Mouse (Mus musculus) B cell, adult 2 months (primary cell): ENCODE results near the gene Cdk8.
"Not testable (repeated sequence)": the region's sequence is repeated elsewhere in the genome, so short reads cannot be mapped to it uniquely, and the experiment has no call there.

Source experiments
- DNase-seq, 2 experiments: peaks; one replicate each; pipeline ENCODE4 v3.0.0; 2022

The Cdk8 gene

GRCm38 (mm10) chr5:146230864-146231654 lies at the start of gene Cdk8:
TSS of gene Cdk8 (plus strand) at chr5:146231230.
- peak; percentile 83 to 84 for DNase-seq

GRCm38 (mm10) chr5:146185204-146185603 lies 45.8 kb upstream of the Cdk8 start, which contains the start of gene 1700001J03Rik:
TSS of gene 1700001J03Rik (minus strand) at chr5:146185304.
- DNase-seq, result not testable (repeated sequence)

- DNase-seq, result peak; percentile 67 to 69
Observed at GRCm38 (mm10) chr5:146187441-146187840, 43.6 kb upstream of the Cdk8 start.

- DNase-seq, result no peak
Observed at GRCm38 (mm10) chr5:146188144-146188543, 42.9 kb upstream of the Cdk8 start.

GRCm38 (mm10) chr5:146188712-146189111 lies 42.3 kb upstream of the Cdk8 start:
- DNase-seq, result no peak

- no peak for DNase-seq
Observed at GRCm38 (mm10) chr5:146190093-146190492, 40.9 kb upstream of the Cdk8 start.

- no peak for DNase-seq
Observed at GRCm38 (mm10) chr5:146190501-146191269, 40.3 kb upstream of the Cdk8 start.

- DNase-seq, result no peak
Observed at GRCm38 (mm10) chr5:146193360-146193759, 37.7 kb upstream of the Cdk8 start.

- no peak for DNase-seq
Observed at GRCm38 (mm10) chr5:146199073-146199472, 32.0 kb upstream of the Cdk8 start.

GRCm38 (mm10) chr5:146199540-146199939 lies 31.5 kb upstream of the Cdk8 start:
- no peak for DNase-seq

- DNase-seq, result peak in 1 of 2 experiments; percentile 7
Observed at GRCm38 (mm10) chr5:146200580-146200979, 30.4 kb upstream of the Cdk8 start.

GRCm38 (mm10) chr5:146203921-146204320 lies 27.1 kb upstream of the Cdk8 start:
- DNase-seq, result no peak

- DNase-seq, result no peak
Observed at GRCm38 (mm10) chr5:146205537-146205936, 25.5 kb upstream of the Cdk8 start.

GRCm38 (mm10) chr5:146220501-146220878 lies 10.5 kb upstream of the Cdk8 start:
- no peak for DNase-seq

- DNase-seq, result peak; percentile 92 to 94
Observed at GRCm38 (mm10) chr5:146220879-146221714, 9.9 kb upstream of the Cdk8 start, which contains the start of gene Rnf6. TSS of gene Rnf6 (minus strand) at chr5:146221555.

- DNase-seq, result no peak
Observed at GRCm38 (mm10) chr5:146221722-146222121, 9.3 kb upstream of the Cdk8 start.

GRCm38 (mm10) chr5:146223786-146224185 lies 7.2 kb upstream of the Cdk8 start:
- no peak for DNase-seq

GRCm38 (mm10) chr5:146227496-146227895 lies 3.5 kb upstream of the Cdk8 start:
- no peak for DNase-seq

- DNase-seq, result no peak
Observed at GRCm38 (mm10) chr5:146229869-146230650, 970 bp upstream of the Cdk8 start.

GRCm38 (mm10) chr5:146231655-146231996 lies 596 bp downstream of the Cdk8 start:
- peak in 1 of 2 experiments; percentile 37 for DNase-seq

- no peak for DNase-seq
Observed at GRCm38 (mm10) chr5:146232056-146232675, 1.1 kb downstream of the Cdk8 start.

- no peak for DNase-seq
Observed at GRCm38 (mm10) chr5:146232816-146233215, 1.8 kb downstream of the Cdk8 start.
